Mouse (Mus musculus) liver, embryonic 15.5 days (tissue): ENCODE results near the gene Plekhb2. TPM values are rescaled to one million over a fixed set of nuclear protein-coding genes. Genes with fewer than 3 reads are reported as not detected.
A peak's percentile ranks its signal among the peaks of the same experiment; 100 is the strongest.

Experiments used
- ATAC-seq: fragments of 200-750 bp; cut with Nextera tagmentation; 2 replicates; pipeline ENCODE4 v1.8.0; 2017; ENCODE audit warnings: moderate number of reproducible peaks, mild to moderate bottlenecking, moderate library complexity; ENCODE audit not compliant: insufficient read depth
- H3K27ac ChIP-seq: fragments of 300-500 bp; sonication (generic); replicated peaks from 2 replicates; pipeline ENCODE4 v1.5.1; 2015; ENCODE audit warnings: mild to moderate bottlenecking, inconsistent platforms
- H3K27me3 ChIP-seq: fragments of 300-500 bp; sonication (generic); 2 replicates; pipeline ENCODE4 v1.6.1; 2015; ENCODE audit warnings: mild to moderate bottlenecking, inconsistent platforms
- H3K36me3 ChIP-seq: fragments of 300-500 bp; sonication (generic); replicated peaks from 2 replicates; pipeline ENCODE4 v1.6.1; 2015; ENCODE audit warnings: moderate library complexity, mild to moderate bottlenecking, inconsistent platforms
- H3K4me1 ChIP-seq: fragments of 300-500 bp; sonication (generic); replicated peaks from 2 replicates; pipeline ENCODE4 v1.6.1; 2015; ENCODE audit warnings: inconsistent platforms
- H3K4me2 ChIP-seq: fragments of 300-500 bp; sonication (generic); 2 replicates; pipeline ENCODE4 v1.6.1; 2015; ENCODE audit warnings: moderate library complexity, mild to moderate bottlenecking, inconsistent platforms
- H3K4me3 ChIP-seq: fragments of 300-500 bp; sonication (generic); replicated peaks from 2 replicates; pipeline ENCODE4 v1.5.1; 2015; ENCODE audit warnings: mild to moderate bottlenecking, inconsistent platforms
- H3K9ac ChIP-seq: fragments of 300-500 bp; sonication (generic); 2 replicates; pipeline ENCODE4 v1.6.1; 2015; ENCODE audit warnings: moderate library complexity, mild to moderate bottlenecking, inconsistent platforms
- H3K9me3 ChIP-seq: fragments of 300-500 bp; sonication (generic); replicated peaks from 2 replicates; pipeline ENCODE4 v1.6.1; 2016; ENCODE audit warnings: inconsistent platforms
- WGBS: fragments of 180-500 bp; shearing (Covaris S2); methylation state at CpG from one replicate; pipeline ENCODE4 v1.1.7; 2015; ENCODE audit warnings: mixed read lengths; ENCODE audit not compliant: insufficient replicate concordance; 5-methylcytosine and 5-hydroxymethylcytosine counted together
- polyA plus RNA-seq: library from polyadenylated mRNA; unstranded; fragments of >200 nt; fragmentation: Nextera tagmentation; extraction: Ambion mirVana; gene quantifications from 2 replicates; pipeline ENCODE4 v1.2.1, GENCODE M21; 2015

Plekhb2 gene
- 9.1 and 10.3 TPM in 2 replicates for polyA plus RNA-seq

DNA sequence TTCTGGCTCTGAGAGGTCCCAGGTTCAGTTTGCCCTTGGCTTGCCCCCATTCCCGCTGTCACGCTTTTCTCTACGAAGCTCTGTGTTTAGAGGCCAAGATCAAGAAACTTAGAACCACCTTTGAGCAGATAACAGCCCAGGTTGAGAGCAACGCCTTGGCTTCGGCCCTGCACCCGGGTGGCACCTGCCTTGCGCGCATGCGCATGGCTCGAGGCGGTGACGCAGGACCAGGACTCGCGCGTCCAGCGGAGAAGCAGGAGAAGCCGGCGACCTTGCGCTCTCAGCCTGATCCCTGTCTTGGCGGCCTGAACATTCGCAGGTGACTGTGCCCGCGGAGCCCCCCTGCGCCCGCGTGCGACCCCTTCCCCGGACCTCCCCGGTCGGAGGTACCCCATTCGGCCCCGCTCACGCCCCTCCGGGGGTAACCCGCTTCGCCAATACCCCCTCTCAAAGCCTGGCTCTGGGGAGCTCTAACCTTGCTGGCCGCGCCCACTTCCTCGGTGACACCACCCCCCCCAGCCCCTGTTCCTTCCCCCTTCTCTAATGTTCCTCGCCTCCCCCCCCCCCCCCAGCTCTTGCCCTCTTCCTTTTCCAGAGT, at the start of gene Plekhb2:
Plekhb2 (plus strand) TSS at position 232 of the 598 bp plus-strand sequence.
- Histone ChIP-seq H3K9ac (peak within 1 kb of the TSS; percentile 68), H3K27me3 (no peaks in the 10 kb centered on the region), H3K4me2 (peak within 1 kb of the TSS; percentile 94), H3K36me3 (no peaks in the 10 kb centered on the region), H3K27ac (peak within 1 kb of the TSS; percentile 67), H3K9me3 (no peaks in the 10 kb centered on the region), H3K4me1 (peaks cover 20% of the 10 kb centered on the region), H3K4me3 (peak within 1 kb of the TSS; percentile 72)
- under 1% methylated on average over 39 of the region's 40 CpGs for WGBS
- ATAC-seq, result peak; percentile 90

DNA sequence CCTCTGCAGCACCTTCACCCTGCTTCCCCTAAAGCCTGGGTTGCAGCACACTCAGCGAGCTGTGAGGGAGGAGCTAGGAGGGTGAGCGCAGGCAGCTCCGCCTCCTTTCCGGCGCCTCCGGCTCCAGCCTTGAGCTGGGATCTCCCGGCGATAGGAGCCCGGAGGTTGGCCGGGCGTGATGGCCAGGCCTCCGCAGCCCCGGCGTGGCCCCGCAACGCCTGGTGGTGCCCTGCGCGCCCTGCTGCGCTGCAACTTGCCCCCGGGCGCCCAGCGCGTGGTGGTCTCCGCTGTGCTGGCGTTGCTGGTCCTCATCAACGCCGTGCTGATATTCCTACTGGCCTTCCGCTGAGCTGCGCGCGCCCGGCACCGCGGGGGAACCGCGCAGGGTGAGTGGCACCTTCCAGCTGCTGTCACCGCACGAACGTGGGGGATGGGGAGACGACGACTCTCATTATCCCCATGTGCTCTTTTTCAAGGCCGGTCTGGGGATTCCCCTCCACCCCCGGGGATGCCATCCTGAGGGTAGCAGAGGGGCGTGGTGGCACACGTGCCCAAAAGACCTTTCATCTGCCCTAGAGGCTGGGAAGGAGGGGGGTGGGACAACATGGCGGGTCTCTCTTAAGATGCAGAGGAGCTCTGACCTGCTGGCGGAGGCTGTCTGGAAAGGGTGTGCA, 48.0 kb upstream of the Plekhb2 start:
- Histone ChIP-seq H3K27me3 (no peaks in the 10 kb centered on the region; the same call in 1 of the 2 replicates), H3K4me1 (peaks cover 21% of the 10 kb centered on the region), H3K4me2 (peak overlapping the region; percentile 86), H3K36me3 (no peaks in the 10 kb centered on the region), H3K9me3 (no peaks in the 10 kb centered on the region), H3K9ac (peak overlapping the region; percentile 52; the same call in 1 of the 2 replicates), H3K4me3 (peak overlapping the region; percentile 65), H3K27ac (peak overlapping the region; percentile 45; the same call in 1 of the 2 replicates)
- ATAC-seq, result peak; percentile 62
- under 1% methylated on average over 47 of the region's 47 CpGs for WGBS

DNA sequence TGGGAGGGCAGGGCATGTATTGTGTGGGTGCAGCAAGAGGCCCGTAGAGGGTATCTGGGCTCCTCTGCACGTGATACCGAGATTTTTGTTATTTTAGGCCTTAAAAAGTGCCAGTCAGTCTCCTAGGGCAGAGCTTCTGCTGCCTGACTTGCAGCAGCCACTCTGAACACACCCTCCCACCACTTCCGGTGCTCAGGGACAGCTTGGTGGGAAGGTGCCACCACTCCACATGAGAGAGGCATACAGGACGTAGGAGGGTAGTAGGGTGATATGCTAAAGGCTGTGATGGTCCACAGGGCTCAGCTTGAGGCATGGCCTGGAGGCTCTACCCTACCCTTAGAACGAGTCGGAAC, 47.5 kb upstream of the Plekhb2 start:
- ATAC-seq, result no peak
- Histone ChIP-seq H3K27me3 (no peaks in the 10 kb centered on the region; the same call in 1 of the 2 replicates), H3K27ac (no peak overlapping the region), H3K9ac (no peak overlapping the region), H3K4me3 (peak overlapping the region; percentile 65), H3K9me3 (no peaks in the 10 kb centered on the region), H3K4me2 (peak overlapping the region; percentile 86), H3K36me3 (no peaks in the 10 kb centered on the region), H3K4me1 (peaks cover 21% of the 10 kb centered on the region)
- 19% methylated on average over 7 of the region's 7 CpGs for WGBS

DNA sequence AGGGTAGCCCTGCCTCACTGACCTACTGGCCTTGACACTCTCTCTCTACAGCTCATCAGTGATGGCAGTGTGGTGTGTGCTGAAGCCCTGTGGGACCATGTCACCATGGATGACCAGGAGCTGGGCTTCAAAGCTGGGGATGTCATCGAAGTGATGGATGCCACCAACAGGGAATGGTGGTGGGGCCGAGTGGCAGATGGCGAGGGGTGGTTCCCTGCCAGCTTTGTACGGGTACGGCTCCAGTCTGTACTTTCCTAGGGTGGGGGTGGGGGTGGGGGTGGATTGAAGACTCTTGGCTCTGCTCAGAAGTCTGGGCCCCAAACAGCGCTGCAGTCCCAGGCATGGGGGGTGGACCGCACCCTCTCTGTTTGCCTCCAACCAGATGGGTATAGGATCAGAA, 44.9 kb upstream of the Plekhb2 start:
- peaks cover 21% of the 10 kb centered on the region for H3K4me1 ChIP-seq
- 85% methylated on average over 7 of the region's 7 CpGs for WGBS
- no peak overlapping the region for H3K9ac ChIP-seq
- ATAC-seq, result no peak
- no peak overlapping the region for H3K4me3 ChIP-seq
- H3K4me2 ChIP-seq, result no peak overlapping the region
- H3K36me3 ChIP-seq, result no peaks in the 10 kb centered on the region
- no peak overlapping the region for H3K27ac ChIP-seq
- no peaks in the 10 kb centered on the region for H3K9me3 ChIP-seq
- no peaks in the 10 kb centered on the region; the same call in 1 of the 2 replicates for H3K27me3 ChIP-seq

GRCm38 (mm10) chr1:34805931-34806520, 43.8 kb upstream of the Plekhb2 start:
- Histone ChIP-seq H3K9me3 (no peaks in the 10 kb centered on the region), H3K9ac (no peak overlapping the region), H3K27me3 (no peaks in the 10 kb centered on the region; the same call in 1 of the 2 replicates), H3K4me3 (no peak overlapping the region), H3K4me1 (peaks cover 20% of the 10 kb centered on the region), H3K4me2 (no peak overlapping the region), H3K27ac (no peak overlapping the region), H3K36me3 (no peaks in the 10 kb centered on the region)
- 43% methylated on average over 35 of the region's 35 CpGs for WGBS
- no peak for ATAC-seq

GRCm38 (mm10) chr1:34808445-34808844, 41.3 kb upstream of the Plekhb2 start:
- no peak overlapping the region for H3K9ac ChIP-seq
- H3K27ac ChIP-seq, result no peak overlapping the region
- no peak overlapping the region for H3K4me3 ChIP-seq
- H3K4me1 ChIP-seq, result peaks cover 5% of the 10 kb centered on the region
- WGBS, result 84% methylated on average over 8 of the region's 8 CpGs
- no peak overlapping the region for H3K4me2 ChIP-seq
- no peaks in the 10 kb centered on the region; the same call in 1 of the 2 replicates for H3K27me3 ChIP-seq
- H3K9me3 ChIP-seq, result no peaks in the 10 kb centered on the region
- ATAC-seq, result no peak
- H3K36me3 ChIP-seq, result peaks cover 15% of the 10 kb centered on the region

GRCm38 (mm10) chr1:34810293-34810692, 39.5 kb upstream of the Plekhb2 start:
- WGBS, result 86% methylated on average over 11 of the region's 11 CpGs
- peaks cover 5% of the 10 kb centered on the region for H3K4me1 ChIP-seq
- no peak overlapping the region for H3K9ac ChIP-seq
- H3K27ac ChIP-seq, result no peak overlapping the region
- ATAC-seq, result no peak
- no peak overlapping the region for H3K4me2 ChIP-seq
- H3K9me3 ChIP-seq, result no peaks in the 10 kb centered on the region
- H3K4me3 ChIP-seq, result no peak overlapping the region
- H3K36me3 ChIP-seq, result peaks cover 33% of the 10 kb centered on the region
- H3K27me3 ChIP-seq, result no peaks in the 10 kb centered on the region; the same call in 1 of the 2 replicates

GRCm38 (mm10) chr1:34811035-34811434, 38.7 kb upstream of the Plekhb2 start:
- no peak overlapping the region for H3K4me2 ChIP-seq
- no peak for ATAC-seq
- H3K4me3 ChIP-seq, result no peak overlapping the region
- WGBS, result 72% methylated on average over 6 of the region's 6 CpGs
- no peaks in the 10 kb centered on the region for H3K9me3 ChIP-seq
- no peaks in the 10 kb centered on the region; the same call in 1 of the 2 replicates for H3K27me3 ChIP-seq
- H3K27ac ChIP-seq, result no peak overlapping the region
- no peak overlapping the region for H3K9ac ChIP-seq
- H3K36me3 ChIP-seq, result peaks cover 41% of the 10 kb centered on the region
- peaks cover 5% of the 10 kb centered on the region for H3K4me1 ChIP-seq

DNA sequence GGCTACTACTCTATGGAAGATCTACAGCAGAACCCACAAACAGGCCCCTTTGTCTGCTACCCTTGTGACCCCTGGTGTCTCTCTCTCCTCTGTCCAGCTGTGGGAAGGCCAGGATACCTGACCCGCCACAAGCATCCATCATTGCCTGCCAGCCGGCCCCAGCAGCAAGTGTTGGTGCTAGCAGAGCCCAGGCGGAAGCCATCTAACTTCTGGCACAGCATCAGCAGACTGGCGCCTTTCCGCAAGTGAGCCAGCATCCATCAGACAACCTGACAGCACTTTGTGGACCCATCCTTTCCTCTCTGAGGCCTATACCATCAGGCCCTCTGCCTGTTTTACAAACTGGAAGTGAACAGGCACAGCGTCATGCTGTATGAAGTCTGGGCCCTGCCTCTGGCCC, 38.2 kb upstream of the Plekhb2 start:
- H3K9me3 ChIP-seq, result no peaks in the 10 kb centered on the region
- H3K27ac ChIP-seq, result no peak overlapping the region
- no peak overlapping the region for H3K4me2 ChIP-seq
- no peak overlapping the region for H3K9ac ChIP-seq
- WGBS, result 79% methylated on average over 6 of the region's 6 CpGs
- no peaks in the 10 kb centered on the region for H3K4me1 ChIP-seq
- no peak for ATAC-seq
- H3K4me3 ChIP-seq, result no peak overlapping the region
- H3K36me3 ChIP-seq, result peaks cover 46% of the 10 kb centered on the region
- no peaks in the 10 kb centered on the region for H3K27me3 ChIP-seq

DNA sequence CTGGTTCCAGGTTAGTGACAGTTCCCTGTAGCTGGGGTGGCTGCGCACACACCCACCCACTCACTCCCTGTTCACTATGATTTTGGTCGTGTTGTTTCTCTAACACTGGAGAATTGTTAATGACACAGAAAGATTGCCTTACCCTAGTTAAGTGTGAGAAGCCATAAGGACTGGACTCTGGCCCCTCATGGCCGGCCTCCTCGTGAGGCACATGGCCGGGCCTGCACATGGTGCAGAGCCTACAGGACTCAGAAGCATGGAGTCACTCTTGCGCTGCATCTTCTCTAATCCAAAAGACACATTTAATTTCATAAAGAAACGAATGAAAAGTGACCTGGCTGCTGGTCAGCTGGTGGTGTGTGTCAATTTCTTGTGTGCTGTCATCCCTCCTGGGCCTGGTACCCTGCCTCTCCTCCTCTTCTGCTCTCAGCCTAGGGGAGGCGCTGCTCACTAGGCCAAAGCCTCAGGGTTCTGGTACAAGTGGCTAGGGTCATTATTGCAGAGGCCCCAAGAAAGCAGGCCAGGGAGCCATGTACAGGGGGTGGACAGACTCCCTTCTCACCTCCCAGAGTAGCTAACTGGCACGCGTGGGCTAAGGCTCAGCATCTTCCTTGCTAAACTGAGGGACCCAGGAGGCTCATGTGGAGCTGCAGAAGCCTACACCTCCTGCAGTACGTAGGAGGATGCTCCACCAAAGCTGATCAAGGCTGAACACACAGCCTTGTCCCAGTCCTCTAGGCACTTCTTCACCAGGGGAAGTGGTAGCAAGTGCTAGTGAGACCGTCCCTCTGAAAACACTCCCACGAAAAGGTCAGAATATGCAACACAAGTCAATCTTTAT, 37.1 kb upstream of the Plekhb2 start:
- Histone ChIP-seq H3K27me3 (no peaks in the 10 kb centered on the region), H3K4me2 (no peak overlapping the region), H3K27ac (no peak overlapping the region), H3K9me3 (no peaks in the 10 kb centered on the region), H3K36me3 (peaks cover 57% of the 10 kb centered on the region), H3K4me3 (no peak overlapping the region), H3K4me1 (no peaks in the 10 kb centered on the region), H3K9ac (no peak overlapping the region)
- no peak for ATAC-seq
- 82% methylated on average over 13 of the region's 13 CpGs for WGBS

DNA sequence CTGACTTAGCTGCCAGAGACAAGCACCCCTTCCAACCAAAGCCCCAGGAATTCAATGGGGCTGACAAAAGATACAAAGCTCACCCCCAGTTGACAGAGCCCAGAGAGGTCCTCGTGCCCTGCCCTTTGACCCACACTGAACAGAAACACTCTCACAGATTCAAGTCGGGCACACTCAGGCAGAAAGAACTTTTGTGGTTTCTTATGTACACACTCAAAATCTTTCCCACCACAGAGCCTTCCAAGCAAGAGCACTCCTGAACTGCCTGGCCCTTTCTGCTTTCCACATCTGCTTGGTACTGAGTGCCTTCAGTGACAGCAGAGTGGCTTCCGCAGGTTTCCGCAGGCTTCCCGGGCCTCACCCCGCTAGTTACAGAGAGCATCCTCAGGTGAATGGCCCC, 33.9 kb upstream of the Plekhb2 start:
- no peak overlapping the region for H3K9ac ChIP-seq
- H3K27ac ChIP-seq, result no peak overlapping the region
- H3K27me3 ChIP-seq, result no peaks in the 10 kb centered on the region
- no peaks in the 10 kb centered on the region for H3K4me1 ChIP-seq
- H3K9me3 ChIP-seq, result no peaks in the 10 kb centered on the region
- WGBS, result 83% methylated on average over 6 of the region's 6 CpGs
- H3K36me3 ChIP-seq, result peaks cover 85% of the 10 kb centered on the region
- ATAC-seq, result no peak
- H3K4me2 ChIP-seq, result no peak overlapping the region
- H3K4me3 ChIP-seq, result no peak overlapping the region
